Mouse (Mus musculus) spleen, adult 2 months (tissue): ENCODE results near the gene Scn4a.

ENCODE experiments used
- CTCF ChIP-seq: fragments of 200-500 bp; IDR thresholded peaks from 2 replicates; pipeline ENCODE4 v1.5.1; 2011; ENCODE audit warnings: mild to moderate bottlenecking, inconsistent platforms; ENCODE audit not compliant: insufficient read depth, insufficient read length, insufficient replicate concordance; ENCODE audit errors: extremely low read depth
- POLR2A ChIP-seq: fragments of 200-500 bp; IDR thresholded peaks from 2 replicates; pipeline ENCODE4 v1.6.1; 2011; ENCODE audit warnings: low read depth, low read length, inconsistent platforms

GRCm38 (mm10) chr11:106398481-106398880, 45.4 kb upstream of the Scn4a start:
- TF ChIP-seq CTCF (no peak), POLR2A (no peak)
